Mouse (Mus musculus) embryonic facial prominence, embryonic 11.5 days (tissue): ENCODE data around the gene Pwp1. TPM values are rescaled to one million over a fixed set of nuclear protein-coding genes. Genes with fewer than 3 reads are reported as not detected.
"Not testable (repeated sequence)": the region's sequence is repeated elsewhere in the genome, so short reads cannot be mapped to it uniquely, and the experiment has no call there.

Source experiments
- ATAC-seq: fragments of 200-750 bp; cut with Nextera tagmentation; replicated peaks from 2 replicates; pipeline ENCODE4 v1.8.0; 2017; ENCODE audit warnings: low read depth; ENCODE audit not compliant: insufficient number of reproducible peaks, low FRiP score, low TSS enrichment
- DNase-seq: peaks from one replicate; pipeline ENCODE4 v3.0.0-alpha.2; 2015; ENCODE audit warnings: low spot score
- H3K27ac ChIP-seq: fragments of 300-500 bp; sonication (generic); replicated peaks from 2 replicates; pipeline ENCODE4 v1.5.1; 2014; ENCODE audit warnings: mild to moderate bottlenecking, low read depth, low read length, control low read depth
- H3K27me3 ChIP-seq: fragments of 300-500 bp; sonication (generic); 2 replicates; pipeline ENCODE4 v1.6.1; 2014; ENCODE audit warnings: mild to moderate bottlenecking, low read length, moderate library complexity, mixed read lengths; ENCODE audit not compliant: control insufficient read depth, insufficient read depth
- H3K36me3 ChIP-seq: fragments of 300-500 bp; sonication (generic); replicated peaks from 2 replicates; pipeline ENCODE4 v1.6.1; 2014; ENCODE audit warnings: low read depth, mild to moderate bottlenecking, low read length, moderate library complexity, mixed read lengths; ENCODE audit not compliant: control insufficient read depth, insufficient read depth
- H3K4me1 ChIP-seq: fragments of 300-500 bp; sonication (generic); 2 replicates; pipeline ENCODE4 v1.6.1; 2014; ENCODE audit warnings: low read length, mixed read lengths; ENCODE audit not compliant: control insufficient read depth, insufficient read depth
- H3K4me2 ChIP-seq: fragments of 300-500 bp; sonication (generic); 2 replicates; pipeline ENCODE4 v1.6.1; 2014; ENCODE audit warnings: low read depth, mild to moderate bottlenecking, control low read depth, low read length, moderate library complexity
- H3K4me3 ChIP-seq: fragments of 300-500 bp; sonication (generic); 2 replicates; pipeline ENCODE4 v1.5.1; 2014; ENCODE audit warnings: low read depth, low read length, control low read depth
- H3K9ac ChIP-seq: fragments of 300-500 bp; sonication (generic); replicated peaks from 2 replicates; pipeline ENCODE4 v1.6.1; 2014; ENCODE audit warnings: mild to moderate bottlenecking, control low read depth, low read length
- H3K9me3 ChIP-seq: fragments of 300-500 bp; sonication (generic); replicated peaks from 2 replicates; pipeline ENCODE4 v1.6.1; 2016; ENCODE audit warnings: mild to moderate bottlenecking, low read length, inconsistent platforms, mixed read lengths; ENCODE audit not compliant: control insufficient read depth
- WGBS: fragments of 180-500 bp; shearing (Covaris S2); extraction: QIAGEN DNeasy Blood & Tissue Kit; methylation state at CpG from one replicate; pipeline ENCODE4 v1.1.7; 2014; 5-methylcytosine and 5-hydroxymethylcytosine counted together
- polyA plus RNA-seq: library from polyadenylated mRNA; unstranded; fragments of >200 nt; fragmentation: Nextera tagmentation; extraction: Ambion mirVana; gene quantifications from 2 replicates; pipeline ENCODE4 v1.2.1, GENCODE M21; 2014

Pwp1 gene
- polyA plus RNA-seq = 110 and 116 TPM in 2 replicates

DNA sequence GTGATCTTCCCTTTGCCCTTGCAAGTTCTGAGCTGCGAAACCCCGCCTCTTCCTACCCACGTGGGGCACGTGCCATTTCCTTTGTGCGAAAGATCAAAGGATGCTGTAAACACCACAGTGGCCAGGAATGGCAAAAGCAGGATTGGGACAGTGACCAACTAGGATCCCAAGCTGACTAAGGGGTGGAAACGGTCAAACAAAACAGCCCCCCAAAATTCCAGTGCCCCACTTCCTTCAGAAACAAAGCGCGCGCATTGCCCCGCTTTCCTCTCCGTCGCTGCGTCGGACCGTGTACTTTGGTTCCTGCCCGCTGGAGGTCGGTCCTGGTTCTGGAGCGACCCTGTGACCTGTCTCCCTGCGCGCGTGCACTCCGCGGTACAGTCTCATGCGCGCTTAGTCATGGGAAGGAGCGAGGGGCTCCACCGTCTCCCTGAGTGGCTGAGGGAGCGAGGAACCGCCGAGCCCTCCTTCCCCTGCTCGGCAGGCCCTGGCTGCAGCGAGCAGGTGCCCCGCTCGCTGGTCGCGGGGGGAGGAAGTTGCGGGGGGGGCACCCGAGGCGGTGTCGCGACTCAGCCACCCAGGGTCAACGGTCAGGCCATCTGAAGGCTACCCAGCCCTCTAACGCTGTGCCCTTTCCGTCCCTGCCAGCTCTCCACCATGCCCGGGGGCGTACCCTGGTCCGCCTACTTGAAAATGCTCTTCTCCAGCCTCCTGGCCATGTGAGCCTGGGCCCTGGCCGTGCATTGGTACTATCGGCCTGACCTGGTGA, at the start of gene Pwp1:
Gene Pwp1, plus strand, starts transcription at position 410 of the 769 bp plus-strand sequence.
- H3K9me3 ChIP-seq, H3K27me3 ChIP-seq, H3K36me3 ChIP-seq, H3K4me1 ChIP-seq, H3K27ac ChIP-seq: not testable (repeated sequence)
- ATAC-seq (peak; percentile 90), DNase-seq (peak; percentile 68)
- H3K4me2 ChIP-seq = peak within 1 kb of the TSS; percentile 81
- H3K4me3 ChIP-seq = peak within 1 kb of the TSS; percentile 42
- 3% methylated on average over 46 of the region's 49 CpGs for WGBS
- H3K9ac ChIP-seq = peak within 1 kb of the TSS; percentile 80

DNA sequence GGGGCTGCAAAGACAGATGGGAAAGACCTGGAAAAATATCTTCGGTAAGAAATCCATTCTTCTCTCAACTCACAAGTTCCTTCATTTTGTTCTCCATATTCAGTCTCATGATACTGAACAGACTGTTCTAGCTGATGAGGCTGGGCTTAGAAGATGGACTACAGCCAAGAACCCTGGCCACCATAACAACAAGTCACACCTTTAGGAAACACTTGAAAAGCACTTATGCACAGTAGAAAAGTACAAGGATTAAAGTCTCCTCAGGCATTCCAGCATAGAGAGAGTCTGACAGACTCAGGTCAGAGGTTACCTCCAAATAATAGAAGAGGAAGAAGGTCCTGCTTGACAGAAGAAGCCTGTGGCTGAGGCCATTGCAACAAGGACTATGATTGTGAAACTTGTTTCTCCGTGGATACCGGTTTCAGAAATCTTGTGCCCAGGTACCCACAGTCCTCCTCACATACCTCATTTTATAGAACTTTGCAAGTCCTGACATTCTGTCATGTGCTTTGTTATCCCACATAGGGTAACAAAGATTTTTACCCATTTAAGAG, 7.1 kb upstream of the Pwp1 start:
- not testable (repeated sequence) for H3K27ac ChIP-seq, DNase-seq, H3K36me3 ChIP-seq, H3K4me1 ChIP-seq, H3K4me2 ChIP-seq, ATAC-seq, H3K9ac ChIP-seq, H3K4me3 ChIP-seq, H3K9me3 ChIP-seq, H3K27me3 ChIP-seq
- WGBS = 81% methylated on average over 1 of the region's 3 CpGs

- not testable (repeated sequence) for DNase-seq, ATAC-seq
Observed at GRCm38 (mm10) chr10:85823752-85824151, 5.5 kb upstream of the Pwp1 start.

DNA sequence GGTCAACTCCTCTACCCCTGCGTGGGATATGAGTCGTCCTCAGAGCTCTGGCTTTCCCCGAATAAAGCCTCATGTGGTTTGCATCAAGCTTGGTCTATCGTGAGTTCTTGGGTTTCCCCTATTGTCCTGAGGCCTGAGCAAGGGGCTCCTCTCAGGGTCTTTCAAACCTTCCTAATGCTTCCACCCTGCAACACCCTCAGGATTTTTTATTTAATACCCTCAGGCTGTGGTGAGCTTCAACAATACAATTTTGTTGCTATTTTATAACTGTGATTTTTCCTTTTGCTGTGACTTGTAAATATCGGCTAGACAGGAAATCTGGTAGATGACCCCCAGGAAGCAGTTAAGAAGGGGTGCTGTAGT, 591 bp upstream of the Pwp1 start:
- 48% methylated on average over 5 of the region's 5 CpGs for WGBS
- H3K4me2 ChIP-seq, H3K4me3 ChIP-seq, ATAC-seq, H3K4me1 ChIP-seq, H3K27ac ChIP-seq, H3K36me3 ChIP-seq, H3K9me3 ChIP-seq, H3K9ac ChIP-seq, H3K27me3 ChIP-seq: not testable (repeated sequence)
- peak; percentile 6 for DNase-seq

More at GRCm38 (mm10) chr10:85823752-85824151, 5.5 kb upstream of the Pwp1 start:
- not testable (repeated sequence) for H3K27me3 ChIP-seq, H3K9ac ChIP-seq, H3K27ac ChIP-seq, H3K4me2 ChIP-seq, H3K36me3 ChIP-seq, H3K9me3 ChIP-seq, H3K4me3 ChIP-seq, H3K4me1 ChIP-seq
- WGBS = 84% methylated on average over 1 of the region's 1 CpGs

DNA sequence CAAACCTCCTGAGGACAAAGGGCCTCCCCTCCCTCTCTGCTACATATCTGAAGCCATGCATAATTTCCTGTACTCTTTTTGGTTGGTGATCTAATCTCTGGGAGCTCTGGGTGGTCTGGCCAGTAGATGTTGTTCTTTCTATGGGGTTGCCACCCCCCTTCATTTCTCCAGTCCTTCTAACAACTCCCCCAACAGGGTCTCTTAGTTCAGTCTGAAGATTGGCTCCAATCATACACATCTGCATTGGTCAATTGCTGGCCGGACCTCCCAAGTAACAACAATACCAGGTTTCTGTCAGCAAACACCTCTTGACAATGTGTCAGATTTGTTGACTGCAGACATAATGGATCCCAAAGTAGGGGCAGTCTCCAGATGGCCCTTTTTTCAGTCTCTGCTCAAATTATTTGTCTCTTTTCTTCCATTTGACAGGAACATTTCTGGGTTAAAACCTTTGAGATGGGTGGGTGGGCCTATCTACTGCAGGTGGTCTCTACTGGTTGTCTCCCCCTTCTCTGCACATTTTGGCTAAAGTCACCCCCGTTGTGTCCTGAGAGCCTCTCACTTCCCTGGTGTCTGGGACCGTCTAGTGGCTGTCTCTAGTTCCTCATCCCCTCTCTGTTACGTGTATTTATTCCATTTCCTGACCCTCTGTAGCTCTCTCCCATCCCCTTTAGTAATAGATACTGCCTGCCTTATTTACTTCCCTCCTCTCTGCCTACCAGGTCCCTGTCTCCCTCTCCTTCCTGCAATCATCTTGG, 17.0 kb downstream of the Pwp1 start:
- DNase-seq (no peak), ATAC-seq (no peak)
- Histone ChIP-seq H3K9me3 (no peaks in the 10 kb centered on the region), H3K36me3 (no peaks in the 10 kb centered on the region), H3K4me1 (no peaks in the 10 kb centered on the region), H3K27ac (no peak overlapping the region), H3K4me2 (no peak overlapping the region), H3K9ac (no peak overlapping the region), H3K4me3 (no peak overlapping the region), H3K27me3 (no peaks in the 10 kb centered on the region)
- WGBS = 77% methylated on average over 4 of the region's 4 CpGs

GRCm38 (mm10) chr10:85871698-85872478, 42.6 kb downstream of the Pwp1 start:
- Histone ChIP-seq H3K4me1 (no peaks in the 10 kb centered on the region), H3K9ac (peak overlapping the region; percentile 90), H3K4me2 (peak overlapping the region; percentile 77), H3K9me3 (no peaks in the 10 kb centered on the region), H3K27ac (no peak overlapping the region), H3K4me3 (peak overlapping the region; percentile 99), H3K36me3 (peaks cover 5% of the 10 kb centered on the region), H3K27me3 (no peaks in the 10 kb centered on the region)
- under 1% methylated on average over 55 of the region's 55 CpGs for WGBS
- DNase-seq (peak; percentile 93), ATAC-seq (peak; percentile 89)

DNA sequence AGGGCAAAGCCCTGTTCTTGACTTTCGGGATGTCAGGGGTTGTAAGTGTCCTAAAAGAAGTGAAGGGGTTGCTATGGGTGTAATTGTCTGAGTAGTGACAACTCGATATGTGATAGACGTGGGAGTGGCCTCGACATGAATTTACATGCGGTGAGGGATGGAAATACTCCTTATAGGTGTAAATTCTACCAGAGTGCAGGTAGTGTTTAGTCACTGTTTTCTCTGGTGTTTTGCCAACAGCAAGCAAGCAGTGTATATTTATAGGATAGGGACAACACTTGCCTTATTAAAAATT, 43.1 kb downstream of the Pwp1 start:
- ATAC-seq (no peak; the same call in 1 of the 2 replicates), DNase-seq (peak; percentile 1)
- no peak overlapping the region for H3K27ac ChIP-seq
- H3K4me2 ChIP-seq = peak overlapping the region; percentile 77
- WGBS = 3% methylated on average over 5 of the region's 5 CpGs
- peaks cover 5% of the 10 kb centered on the region for H3K36me3 ChIP-seq
- no peaks in the 10 kb centered on the region for H3K9me3 ChIP-seq
- no peaks in the 10 kb centered on the region for H3K27me3 ChIP-seq
- H3K4me1 ChIP-seq = no peaks in the 10 kb centered on the region
- H3K4me3 ChIP-seq = peak overlapping the region; percentile 99
- peak overlapping the region; percentile 90 for H3K9ac ChIP-seq
